Comparison of ENCODE assay signal across 14 mouse cellular contexts in genomic region chr1:133933301-133934195, GRCm38 (mm10). TPM values are rescaled to one million over a fixed set of nuclear protein-coding genes. Genes with fewer than 3 reads are reported as not detected.
DNase-seq lines count a peak whose midpoint lies in the region; ATAC-seq and TF ChIP-seq lines count a peak whose summit lies in the region.
"Had no signal": no experiment of that assay in that cellular context is flagged by ENCODE, and none has a peak within 500 bp of the region (broad histone marks: within the 10 kb centered on the region; RNA-seq: fewer than 3 reads in every experiment).

No protein-coding gene starts in this region.

- DNase-seq in heart, postnatal 0 days (ENCODE audit: low spot score): no peak
- no peak for DNase-seq in heart, postnatal 14 days
- DNase-seq in lung, postnatal 25 days (ENCODE audit: low spot score): no peak
- DNase-seq in embryonic facial prominence, embryonic 10.5 days (ENCODE audit: low spot score): no peak
- peak; percentile 60 for DNase-seq in liver, postnatal 0 days
- DNase-seq in spleen, postnatal 4 days (ENCODE audit: low spot score in 2 of 2): no peak
- DNase-seq in lung, postnatal 10 days: no peak
- DNase-seq: right cerebral cortex, postnatal 14 days; thymus, postnatal 14 days had no signal

- no peak overlapping the region for H3K9ac ChIP-seq in heart, postnatal 0 days (replicated peaks; ENCODE audit: low read depth, low read length)
- no peak overlapping the region for H3K9ac ChIP-seq in lung, embryonic 16.5 days (ENCODE audit: low read length)
- no peak overlapping the region for H3K9ac ChIP-seq in liver, postnatal 0 days (replicated peaks)
- H3K9ac ChIP-seq: embryonic facial prominence, embryonic 12.5 days; intestine, embryonic 15.5 days had no signal

- no peak overlapping the region for H3K27ac ChIP-seq in heart, postnatal 0 days (ENCODE audit: low read depth)
- H3K27ac ChIP-seq in lung, embryonic 16.5 days (ENCODE audit: low read length): no peak overlapping the region
- H3K27ac ChIP-seq in embryonic facial prominence, embryonic 10.5 days (replicated peaks): peak overlapping the region; percentile 52; the same call in 1 of the 2 replicates
- peak overlapping the region; percentile 89 for H3K27ac ChIP-seq in liver, postnatal 0 days (ENCODE audit: low read depth)
- H3K27ac ChIP-seq: embryonic facial prominence, embryonic 12.5 days; intestine, embryonic 15.5 days; layer of hippocampus, adult 2 months; left cerebral cortex, adult 2 months had no signal

- H3K36me3 ChIP-seq in heart, postnatal 0 days (replicated peaks; ENCODE audit: control insufficient read depth, insufficient read depth, low read length): no peaks in the 10 kb centered on the region
- H3K36me3 ChIP-seq in lung, embryonic 16.5 days (ENCODE audit: control insufficient read depth, insufficient read depth, low read length): no peaks in the 10 kb centered on the region
- H3K36me3 ChIP-seq in embryonic facial prominence, embryonic 10.5 days (replicated peaks): no peaks in the 10 kb centered on the region
- no peaks in the 10 kb centered on the region for H3K36me3 ChIP-seq in liver, postnatal 0 days (replicated peaks; ENCODE audit: insufficient read depth, low read length)
- H3K36me3 ChIP-seq: embryonic facial prominence, embryonic 12.5 days; intestine, embryonic 15.5 days had no signal

- no peaks in the 10 kb centered on the region for H3K4me1 ChIP-seq in heart, postnatal 0 days (ENCODE audit: control insufficient read depth, insufficient read depth)
- H3K4me1 ChIP-seq in lung, embryonic 16.5 days (replicated peaks; ENCODE audit: control insufficient read depth, insufficient read depth, low read length): peaks cover 5% of the 10 kb centered on the region; the same call in 1 of the 2 replicates
- peaks cover 18% of the 10 kb centered on the region for H3K4me1 ChIP-seq in embryonic facial prominence, embryonic 10.5 days
- peaks cover 6% of the 10 kb centered on the region for H3K4me1 ChIP-seq in liver, postnatal 0 days (ENCODE audit: insufficient read depth)
- H3K4me1 ChIP-seq: embryonic facial prominence, embryonic 12.5 days had no signal

- no peak for TF ChIP-seq EP300 in heart, postnatal 0 days (IDR thresholded peaks at IDR 0.05; ENCODE audit: low read depth)
- TF ChIP-seq EP300 in liver, postnatal 0 days (IDR thresholded peaks at IDR 0.05; ENCODE audit: low read depth): peak; percentile 65

- no peaks in the 10 kb centered on the region for H3K27me3 ChIP-seq in heart, postnatal 0 days (ENCODE audit: control insufficient read depth, insufficient read depth, low read length)
- H3K27me3 ChIP-seq in lung, embryonic 16.5 days (ENCODE audit: control insufficient read depth, insufficient read depth, low read depth, low read length): no peaks in the 10 kb centered on the region
- H3K27me3 ChIP-seq in embryonic facial prominence, embryonic 10.5 days (replicated peaks; ENCODE audit: low read depth, poor library complexity, severe bottlenecking): no peaks in the 10 kb centered on the region
- no peaks in the 10 kb centered on the region for H3K27me3 ChIP-seq in liver, postnatal 0 days (ENCODE audit: insufficient read depth, low read length)
- H3K27me3 ChIP-seq: embryonic facial prominence, embryonic 12.5 days; intestine, embryonic 15.5 days had no signal

- intact Hi-C loops in heart, postnatal 14 days (cut with DNase I): no loop called here

- H3K9me3 ChIP-seq in heart, postnatal 0 days (replicated peaks; ENCODE audit: control insufficient read depth, low read length): 0 out of 2 replicates have a peak, but pooled peaks cover 4% of the 10 kb centered on the region
- no peaks in the 10 kb centered on the region for H3K9me3 ChIP-seq in lung, embryonic 16.5 days (ENCODE audit: control insufficient read depth, low read length)
- H3K9me3 ChIP-seq in embryonic facial prominence, embryonic 10.5 days: peaks cover 3% of the 10 kb centered on the region; the same call in 1 of the 2 replicates
- H3K9me3 ChIP-seq in liver, postnatal 0 days (ENCODE audit: low read length): no peaks in the 10 kb centered on the region; the same call in 1 of the 2 replicates
- H3K9me3 ChIP-seq: embryonic facial prominence, embryonic 12.5 days; intestine, embryonic 15.5 days had no signal

- peak; percentile 42 for ATAC-seq in heart, postnatal 0 days (ENCODE audit: insufficient read depth, low read depth)
- ATAC-seq in lung, embryonic 16.5 days (ENCODE audit: low read depth): peak; percentile 15; the same call in 1 of the 2 replicates
- ATAC-seq in liver, postnatal 0 days: peak; percentile 80
- ATAC-seq: intestine, embryonic 15.5 days had no signal

- no peak for TF ChIP-seq CTCF in heart, postnatal 0 days (IDR thresholded peaks at IDR 0.05; ENCODE audit: low read depth)
- TF ChIP-seq CTCF in liver, postnatal 0 days (IDR thresholded peaks at IDR 0.05; ENCODE audit: low read depth): no peak

- no peak overlapping the region for H3K4me3 ChIP-seq in heart, postnatal 0 days (ENCODE audit: low read depth, low read length)
- H3K4me3 ChIP-seq in lung, embryonic 16.5 days (ENCODE audit: low read length): no peak overlapping the region
- no peak overlapping the region for H3K4me3 ChIP-seq in embryonic facial prominence, embryonic 10.5 days
- H3K4me3 ChIP-seq in liver, postnatal 0 days (ENCODE audit: low read depth, low read length): no peak overlapping the region
- H3K4me3 ChIP-seq: embryonic facial prominence, embryonic 12.5 days; intestine, embryonic 15.5 days; layer of hippocampus, adult 2 months; left cerebral cortex, adult 2 months had no signal

- WGBS in heart, postnatal 0 days: 61% methylated on average over 14 of the region's 14 CpGs
- 54% methylated on average over 14 of the region's 14 CpGs for WGBS in lung, embryonic 16.5 days
- 47% methylated on average over 14 of the region's 14 CpGs for WGBS in embryonic facial prominence, embryonic 10.5 days
- 57% methylated on average over 14 of the region's 14 CpGs for WGBS in liver, postnatal 0 days (ENCODE audit: insufficient replicate concordance)

- H3K4me2 ChIP-seq in heart, postnatal 0 days (ENCODE audit: low read depth, low read length): no peak overlapping the region
- no peak overlapping the region for H3K4me2 ChIP-seq in lung, embryonic 16.5 days (ENCODE audit: low read depth, low read length)
- no peak overlapping the region for H3K4me2 ChIP-seq in liver, postnatal 0 days (ENCODE audit: low read depth, low read length)
- H3K4me2 ChIP-seq: embryonic facial prominence, embryonic 12.5 days; intestine, embryonic 15.5 days had no signal

RNA-seq across cellular contexts. Expression of gene Prelp, which starts 12.3 kb away (rescaled TPM):
- 5.4 and 6.1 TPM in 2 replicates for total RNA-seq in heart, postnatal 0 days (2014; rRNA removed; ENCODE audit: low replicate concordance)
- polyA plus RNA-seq in heart, postnatal 0 days (2015; fragmentation: Nextera tagmentation; extraction: Ambion mirVana): 6.2 and 6.5 TPM in 2 replicates
- total RNA-seq in heart, postnatal 14 days (2021): 10 to 100 TPM; 25.0 to 29.5 TPM
- polyA plus RNA-seq in lung, embryonic 16.5 days (2015; fragmentation: Nextera tagmentation; extraction: Ambion mirVana): 22.4 and 28.6 TPM in 2 replicates
- polyA plus RNA-seq in embryonic facial prominence, embryonic 10.5 days (2016; fragmentation: Nextera tagmentation; extraction: Ambion mirVana): 0.74 and 0.91 TPM in 2 replicates
- 5.5 and 6.3 TPM in 2 replicates for polyA plus RNA-seq in liver, postnatal 0 days (2015; fragmentation: Nextera tagmentation; extraction: Ambion mirVana)

RNA-seq across cellular contexts. Expression of gene Optc, which starts 25.7 kb away (rescaled TPM):
- 3.2 TPM in 1 of 2 replicates, not detected in the other for total RNA-seq in heart, postnatal 0 days (2014; rRNA removed; ENCODE audit: low replicate concordance)
- 0.07 and 0.11 TPM in 2 replicates for polyA plus RNA-seq in heart, postnatal 0 days (2015; fragmentation: Nextera tagmentation; extraction: Ambion mirVana)
- total RNA-seq in heart, postnatal 14 days (2021): under 1 TPM; 0.17 to 0.55 TPM
- 0.29 and 0.54 TPM in 2 replicates for polyA plus RNA-seq in lung, embryonic 16.5 days (2015; fragmentation: Nextera tagmentation; extraction: Ambion mirVana)
- 0.38 and 0.79 TPM in 2 replicates for polyA plus RNA-seq in embryonic facial prominence, embryonic 10.5 days (2016; fragmentation: Nextera tagmentation; extraction: Ambion mirVana)
- 0.11 and 0.14 TPM in 2 replicates for polyA plus RNA-seq in liver, postnatal 0 days (2015; fragmentation: Nextera tagmentation; extraction: Ambion mirVana)

Comparison
In these comparisons a context has a peak if more than half of its experiments do, and no peak if none do; other contexts are left out.
1. ATAC-seq: peak in every context shown above with its lines; median percentile 80 in liver, postnatal 0 days; 42 in heart, postnatal 0 days; 15 in lung, embryonic 16.5 days.
2. H3K27ac ChIP-seq: peak in embryonic facial prominence, embryonic 10.5 days (single experiment) and liver, postnatal 0 days (single experiment); none in heart, postnatal 0 days (single experiment) and lung, embryonic 16.5 days (single experiment).